Mouse (Mus musculus) stomach, embryonic 14.5 days (tissue): ENCODE data around the gene Otub2. TPM values are rescaled to one million over a fixed set of nuclear protein-coding genes. Genes with fewer than 3 reads are reported as not detected.

Experiments
- ATAC-seq: fragments of 200-750 bp; cut with Nextera tagmentation; 2 replicates; pipeline ENCODE4 v1.8.0; 2017; ENCODE audit warnings: low read depth, moderate TSS enrichment; ENCODE audit not compliant: insufficient number of reproducible peaks, insufficient read depth, low FRiP score
- H3K27ac ChIP-seq: fragments of 300-500 bp; sonication (generic); 2 replicates; pipeline ENCODE4 v1.5.1; 2014; ENCODE audit warnings: mild to moderate bottlenecking, low read length, moderate library complexity, mixed read lengths
- H3K27me3 ChIP-seq: fragments of 300-500 bp; sonication (generic); 2 replicates; pipeline ENCODE4 v1.6.1; 2014; ENCODE audit warnings: low read length, control low read depth, mixed read lengths; ENCODE audit not compliant: control insufficient read depth, insufficient read depth
- H3K36me3 ChIP-seq: fragments of 300-500 bp; sonication (generic); 2 replicates; pipeline ENCODE4 v1.6.1; 2014; ENCODE audit warnings: mild to moderate bottlenecking, control low read depth, low read length, moderate library complexity, mixed read lengths; ENCODE audit not compliant: control insufficient read depth, insufficient read depth
- H3K4me1 ChIP-seq: fragments of 300-500 bp; sonication (generic); 2 replicates; pipeline ENCODE4 v1.6.1; 2014; ENCODE audit warnings: low read length, control low read depth, mixed read lengths; ENCODE audit not compliant: control insufficient read depth, insufficient read depth
- H3K4me2 ChIP-seq: fragments of 300-500 bp; sonication (generic); replicated peaks from 2 replicates; pipeline ENCODE4 v1.6.1; 2014; ENCODE audit warnings: low read depth, low read length, control low read depth
- H3K4me3 ChIP-seq: fragments of 300-500 bp; sonication (generic); 2 replicates; pipeline ENCODE4 v1.5.1; 2014; ENCODE audit warnings: low read depth, low read length, control low read depth
- H3K9ac ChIP-seq: fragments of 300-500 bp; sonication (generic); replicated peaks from 2 replicates; pipeline ENCODE4 v1.6.1; 2014; ENCODE audit warnings: low read depth, mild to moderate bottlenecking, control low read depth, low read length, moderate library complexity, mixed read lengths
- H3K9me3 ChIP-seq: fragments of 300-500 bp; sonication (generic); 2 replicates; pipeline ENCODE4 v1.6.1; 2016; ENCODE audit warnings: low read depth, low read length, control low read depth; ENCODE audit not compliant: control insufficient read depth
- WGBS: fragments of 180-500 bp; shearing (Covaris S2); extraction: QIAGEN DNeasy Blood & Tissue Kit; methylation state at CpG from one replicate; pipeline ENCODE4 v1.1.7; 2014; 5-methylcytosine and 5-hydroxymethylcytosine counted together
- polyA plus RNA-seq: library from polyadenylated mRNA; unstranded; fragments of >200 nt; fragmentation: Nextera tagmentation; extraction: Ambion mirVana; gene quantifications from 2 replicates; pipeline ENCODE4 v1.2.1, GENCODE M21; 2014

Otub2 gene
- polyA plus RNA-seq, 1 experiment from 2014 or later, result 7.2 TPM

DNA sequence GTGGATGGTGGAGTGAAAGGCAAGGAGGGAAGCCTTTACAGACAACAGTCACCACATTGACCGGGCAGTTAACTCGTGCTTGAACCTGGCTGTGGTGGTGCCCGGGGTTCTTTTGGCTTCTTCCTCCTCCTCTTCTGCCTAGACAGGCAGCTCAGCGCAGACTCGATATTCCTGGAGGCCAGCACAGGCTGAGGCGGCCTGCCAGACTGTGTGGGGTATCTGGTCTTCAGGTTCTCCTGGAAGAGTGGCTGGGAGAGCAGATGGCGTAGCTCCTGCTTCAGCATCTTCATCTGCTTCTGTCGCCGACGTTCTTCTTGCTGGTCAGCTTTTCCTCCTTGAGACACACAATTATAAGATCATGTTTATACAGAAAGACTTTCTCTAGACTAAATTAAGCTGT, 19.7 kb downstream of the Otub2 start:
- Histone ChIP-seq H3K27me3 (no peaks in the 10 kb centered on the region), H3K9ac (no peak overlapping the region), H3K36me3 (peaks cover 68% of the 10 kb centered on the region), H3K4me3 (no peak overlapping the region), H3K9me3 (no peaks in the 10 kb centered on the region), H3K4me1 (no peaks in the 10 kb centered on the region), H3K27ac (no peak overlapping the region), H3K4me2 (no peak overlapping the region)
- WGBS, result 87% methylated on average over 10 of the region's 10 CpGs
- no peak for ATAC-seq

DNA sequence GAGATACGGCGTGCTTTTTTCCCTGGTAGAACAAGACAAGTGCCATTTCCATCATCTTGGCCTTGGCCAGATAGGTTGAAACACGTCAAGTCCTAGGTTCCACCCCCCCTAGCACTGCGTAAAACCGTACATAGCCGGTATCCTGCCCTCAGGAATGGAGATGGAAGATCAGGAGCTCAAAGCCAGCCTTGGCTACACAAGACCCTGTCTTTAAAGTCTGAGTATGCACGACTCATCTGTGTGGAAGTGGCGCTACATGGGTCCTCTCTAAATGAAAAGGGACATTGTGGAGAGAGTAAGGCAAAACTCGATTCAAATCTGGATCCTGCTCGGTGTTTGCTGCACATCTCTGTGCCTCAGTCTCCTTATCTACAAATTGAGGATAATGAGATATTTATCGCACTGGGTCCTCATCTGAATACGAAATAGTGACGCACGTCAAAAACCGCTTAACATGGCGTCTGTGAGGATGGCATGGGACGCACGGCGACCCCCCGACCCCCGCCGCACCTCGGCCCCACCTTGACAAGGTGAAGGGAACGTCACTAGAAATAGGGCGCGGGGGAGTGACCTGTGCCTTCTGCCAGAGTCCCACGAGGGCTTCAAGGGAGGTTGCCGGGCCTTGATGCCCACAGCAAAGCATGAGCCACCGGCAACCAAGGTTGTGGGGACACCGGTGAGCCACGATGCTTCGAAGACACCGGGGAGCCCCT, 36.7 kb downstream of the Otub2 start:
- no peak overlapping the region for H3K27ac ChIP-seq
- no peak for ATAC-seq
- H3K4me2 ChIP-seq, result peak overlapping the region; percentile 91
- H3K4me3 ChIP-seq, result peak overlapping the region; percentile 95
- no peaks in the 10 kb centered on the region for H3K9me3 ChIP-seq
- 7% methylated on average over 33 of the region's 33 CpGs for WGBS
- peak overlapping the region; percentile 74 for H3K9ac ChIP-seq
- peaks cover 9% of the 10 kb centered on the region for H3K36me3 ChIP-seq
- no peaks in the 10 kb centered on the region for H3K27me3 ChIP-seq
- peaks cover 19% of the 10 kb centered on the region for H3K4me1 ChIP-seq

DNA sequence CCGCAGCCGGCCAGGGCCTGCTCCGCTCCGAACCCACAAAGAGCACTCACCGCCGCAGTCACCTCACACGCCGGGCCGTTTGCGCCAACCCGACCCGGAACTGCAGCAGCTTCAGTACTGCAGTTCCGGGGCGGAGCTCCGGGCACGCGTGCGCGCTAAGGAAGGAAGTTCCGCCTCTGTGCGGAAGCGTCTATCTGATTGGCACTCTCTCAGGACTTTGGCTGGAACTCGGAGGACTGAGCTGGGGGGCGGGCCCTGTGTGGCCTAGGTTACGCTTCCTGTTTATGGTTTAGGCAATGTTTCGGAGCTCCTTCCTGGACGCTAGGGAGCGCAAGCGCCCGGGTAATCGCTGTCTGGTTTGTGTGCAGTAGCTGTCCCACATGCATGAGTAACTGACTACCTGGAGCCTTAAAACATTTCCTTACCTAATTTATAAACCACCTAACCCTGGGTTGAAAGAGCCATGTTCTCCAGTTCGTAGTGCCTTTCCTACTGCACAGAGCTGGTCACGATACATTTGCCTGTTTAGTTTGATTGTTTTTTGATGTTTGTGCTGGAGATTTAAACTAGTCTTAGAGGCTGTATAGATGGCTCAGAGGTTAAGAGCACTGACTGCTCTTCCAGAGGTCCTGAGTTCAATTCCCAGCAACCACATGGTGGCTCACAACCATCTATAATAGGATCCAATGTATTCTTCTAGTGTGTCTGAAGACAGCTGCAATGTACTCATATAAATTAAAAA, 37.4 kb downstream of the Otub2 start, which contains the start of gene Ddx24:
TSS of gene Ddx24 (minus strand) at position 102 of the 742 bp plus-strand sequence.
- Histone ChIP-seq H3K9me3 (no peaks in the 10 kb centered on the region), H3K4me3 (peak within 1 kb of the TSS; percentile 95), H3K36me3 (peaks cover 9% of the 10 kb centered on the region), H3K27ac (no peak within 1 kb of the TSS), H3K4me1 (peaks cover 19% of the 10 kb centered on the region), H3K27me3 (no peaks in the 10 kb centered on the region), H3K9ac (peak within 1 kb of the TSS; percentile 74), H3K4me2 (peak within 1 kb of the TSS; percentile 91)
- ATAC-seq, result peak; percentile 100
- WGBS, result under 1% methylated on average over 33 of the region's 33 CpGs

DNA sequence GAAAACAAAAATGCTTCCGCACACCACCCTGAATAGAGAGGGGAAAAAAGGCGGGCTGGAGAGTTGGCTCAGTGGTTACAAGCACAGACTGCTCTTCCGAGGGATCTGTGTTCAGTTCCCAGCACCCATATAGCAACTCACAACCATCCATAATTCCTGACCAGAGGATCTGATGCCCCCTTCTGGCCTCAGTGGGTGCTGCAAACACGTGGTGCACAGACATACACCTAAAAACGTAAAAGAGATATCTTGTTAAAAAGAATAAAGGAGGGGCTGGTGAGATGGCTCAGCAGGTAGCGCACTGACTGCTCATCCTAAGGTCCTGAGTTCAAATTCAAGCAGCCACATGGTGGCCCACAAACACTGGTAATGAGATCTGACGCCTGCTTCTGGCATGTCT, 38.2 kb downstream of the Otub2 start:
- no peak for ATAC-seq
- H3K27me3 ChIP-seq, result no peaks in the 10 kb centered on the region
- no peak overlapping the region for H3K4me3 ChIP-seq
- no peak overlapping the region for H3K27ac ChIP-seq
- H3K36me3 ChIP-seq, result peaks cover 9% of the 10 kb centered on the region
- no peaks in the 10 kb centered on the region for H3K9me3 ChIP-seq
- 91% methylated on average over 7 of the region's 7 CpGs for WGBS
- peaks cover 18% of the 10 kb centered on the region for H3K4me1 ChIP-seq
- no peak overlapping the region for H3K4me2 ChIP-seq
- H3K9ac ChIP-seq, result no peak overlapping the region

DNA sequence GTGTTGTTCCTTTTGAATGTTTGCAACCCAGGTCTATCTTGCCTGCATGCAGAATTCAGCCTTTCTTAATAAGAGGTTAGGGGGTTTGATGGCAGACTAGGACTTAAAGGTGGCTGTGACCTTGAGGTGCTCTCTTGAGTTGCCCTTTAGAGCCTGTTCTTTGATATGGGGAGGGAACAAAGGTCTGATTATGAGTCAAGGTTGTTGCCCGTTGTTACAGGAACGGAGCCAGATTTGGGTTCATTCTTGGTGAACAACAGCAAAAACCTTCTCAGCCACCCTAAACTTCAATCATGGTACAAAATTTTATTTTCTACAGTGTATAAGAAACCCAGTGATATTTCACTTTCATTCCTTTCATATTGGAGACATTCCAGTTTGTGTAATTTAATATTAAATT, 44.9 kb downstream of the Otub2 start:
- 84% methylated on average over 2 of the region's 2 CpGs for WGBS
- no peaks in the 10 kb centered on the region for H3K9me3 ChIP-seq
- no peak overlapping the region for H3K9ac ChIP-seq
- H3K27ac ChIP-seq, result peak overlapping the region; percentile 67; the same call in 1 of the 2 replicates
- ATAC-seq, result no peak
- H3K4me3 ChIP-seq, result no peak overlapping the region
- H3K4me1 ChIP-seq, result 0 out of 2 replicates have a peak, but pooled peaks cover 3% of the 10 kb centered on the region
- no peaks in the 10 kb centered on the region for H3K27me3 ChIP-seq
- H3K4me2 ChIP-seq, result no peak overlapping the region
- no peaks in the 10 kb centered on the region for H3K36me3 ChIP-seq

DNA sequence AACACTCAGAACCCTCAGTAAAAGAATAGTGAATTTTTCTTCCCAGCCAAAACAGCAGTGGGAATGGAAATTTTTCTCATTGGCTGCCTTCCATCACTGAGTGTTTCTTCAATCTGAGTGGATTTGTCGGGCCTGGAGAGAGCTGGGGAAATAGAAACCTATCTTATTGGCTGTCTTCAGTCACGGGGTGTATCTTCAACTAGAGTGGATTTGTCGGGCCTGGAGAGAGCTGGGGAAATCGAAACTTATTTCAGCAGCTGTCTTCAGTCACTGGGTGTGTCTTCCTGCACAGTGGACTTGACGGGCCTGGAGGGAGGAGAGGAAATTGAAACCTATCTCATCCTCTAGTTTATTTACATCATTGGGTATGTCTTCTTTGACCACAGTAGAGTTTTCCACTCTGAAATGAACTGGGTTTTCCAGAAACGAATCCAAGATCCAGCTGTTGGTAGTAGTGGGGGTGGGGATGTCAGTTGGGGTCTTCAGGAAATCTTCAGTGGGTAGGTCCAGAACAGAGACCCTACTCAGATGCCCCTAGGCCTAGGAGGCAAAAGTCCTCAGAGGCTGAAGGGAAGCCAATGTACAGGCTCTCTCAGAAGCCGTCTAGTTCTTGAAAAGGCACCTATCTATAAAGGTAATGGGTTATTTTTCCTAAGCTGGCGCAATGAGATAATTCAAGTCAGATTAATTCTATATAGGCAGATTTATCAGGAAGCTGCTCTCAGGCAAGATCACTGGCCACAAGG, 45.7 kb downstream of the Otub2 start, which contains the start of gene Ifi27:
TSS of gene Ifi27 (plus strand) at position 226 of the 746 bp plus-strand sequence.
- Histone ChIP-seq H3K9me3 (no peaks in the 10 kb centered on the region), H3K27ac (peak within 1 kb of the TSS; percentile 85), H3K4me1 (0 out of 2 replicates have a peak, but pooled peaks cover 3% of the 10 kb centered on the region), H3K36me3 (no peaks in the 10 kb centered on the region), H3K27me3 (no peaks in the 10 kb centered on the region), H3K4me2 (peak within 1 kb of the TSS; percentile 36), H3K4me3 (peak within 1 kb of the TSS; percentile 22), H3K9ac (no peak within 1 kb of the TSS)
- peak; percentile 95 for ATAC-seq
- WGBS, result 42% methylated on average over 8 of the region's 8 CpGs

DNA sequence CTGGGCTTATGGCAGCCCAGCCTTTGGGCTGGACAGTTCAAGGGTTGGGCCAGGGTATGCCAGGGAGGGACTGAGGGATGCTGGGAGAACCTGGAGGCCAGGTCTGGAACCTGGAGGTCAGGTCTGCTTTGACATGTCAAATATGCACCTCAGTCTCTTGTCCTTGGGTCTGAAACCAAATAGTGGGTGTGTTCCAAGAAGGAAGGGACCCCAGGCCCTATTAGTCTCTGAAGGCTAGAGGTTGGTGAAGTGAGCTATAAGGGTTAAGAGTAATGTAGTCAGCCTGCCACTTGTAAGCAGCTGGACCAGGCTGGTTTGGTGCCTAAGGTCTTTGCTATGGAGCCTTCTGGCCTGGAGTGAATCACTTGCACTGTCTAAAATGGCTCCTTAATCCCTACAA, 46.4 kb downstream of the Otub2 start:
- H3K36me3 ChIP-seq, result no peaks in the 10 kb centered on the region
- 0 out of 2 replicates have a peak, but pooled peaks cover 3% of the 10 kb centered on the region for H3K4me1 ChIP-seq
- H3K4me2 ChIP-seq, result peak overlapping the region; percentile 36
- no peak for ATAC-seq
- H3K9ac ChIP-seq, result no peak overlapping the region
- H3K27me3 ChIP-seq, result no peaks in the 10 kb centered on the region
- H3K27ac ChIP-seq, result peak overlapping the region; percentile 85; the same call in 1 of the 2 replicates
- H3K9me3 ChIP-seq, result no peaks in the 10 kb centered on the region
- H3K4me3 ChIP-seq, result no peak overlapping the region

DNA sequence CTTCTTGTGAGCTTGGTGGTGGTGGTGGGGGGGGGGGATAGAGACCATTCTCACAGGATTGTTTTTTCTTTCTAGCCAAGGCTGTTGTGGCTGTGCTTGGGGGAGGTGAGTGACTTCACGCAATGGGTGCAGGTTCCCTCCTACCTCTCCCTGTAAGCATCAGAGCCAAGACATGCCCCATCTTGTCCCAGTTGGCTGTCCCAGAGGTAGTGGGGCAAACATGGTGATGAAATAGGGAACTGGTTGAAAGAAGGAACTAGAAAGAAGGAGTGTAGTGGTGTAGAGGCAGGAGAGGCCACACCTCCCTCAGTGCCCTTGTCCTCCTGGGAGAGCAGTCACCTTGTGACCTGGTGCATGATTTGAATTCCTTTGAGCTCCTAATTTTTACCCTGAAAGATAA, 49.1 kb downstream of the Otub2 start:
- Histone ChIP-seq H3K4me3 (no peak overlapping the region), H3K9ac (no peak overlapping the region), H3K4me1 (0 out of 2 replicates have a peak, but pooled peaks cover 3% of the 10 kb centered on the region), H3K27ac (no peak overlapping the region), H3K36me3 (no peaks in the 10 kb centered on the region), H3K27me3 (no peaks in the 10 kb centered on the region), H3K4me2 (no peak overlapping the region), H3K9me3 (no peaks in the 10 kb centered on the region)
- no peak for ATAC-seq
- WGBS, result 87% methylated on average over 1 of the region's 1 CpGs
